Mouse (Mus musculus): ENCODE measurements around the gene Gm11127. TPM values are rescaled to one million over a fixed set of nuclear protein-coding genes. Genes with fewer than 3 reads are reported as not detected.
"Not testable (repeated sequence)": the region's sequence is repeated elsewhere in the genome, so short reads cannot be mapped to it uniquely, and the experiment has no call there.

The Gm11127 gene
- total RNA-seq (2014; fragmentation: Nextera tagmentation): not detected in 2 replicates
- total RNA-seq (2017): not detected in 2 replicates

DNA sequence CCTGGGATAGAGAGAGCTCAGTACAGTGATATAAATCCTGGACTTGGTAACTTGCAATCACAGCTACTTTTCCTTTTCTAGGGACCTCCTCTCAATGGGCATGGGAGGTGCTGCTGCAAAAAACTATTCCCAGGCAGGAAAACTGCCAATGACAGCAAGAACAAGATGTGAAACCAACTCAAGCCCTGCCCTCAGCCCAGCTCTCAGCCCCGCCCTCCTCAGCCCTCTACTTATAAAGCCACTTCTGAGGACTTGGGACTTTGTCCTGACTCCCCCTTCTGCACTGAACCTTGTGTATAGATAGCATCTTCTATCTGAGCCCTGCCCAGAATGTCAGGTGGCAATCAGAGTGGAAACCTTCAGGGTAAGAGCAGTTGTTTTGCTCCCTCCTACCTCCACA lies at the start of gene Gm11127:
Gene Gm11127 (minus strand): TSS at position 10 of the 400 bp plus-strand sequence.
- not testable (repeated sequence) for ATAC-seq (replicated peaks; ENCODE audit: poor library complexity, severe bottlenecking)

DNA sequence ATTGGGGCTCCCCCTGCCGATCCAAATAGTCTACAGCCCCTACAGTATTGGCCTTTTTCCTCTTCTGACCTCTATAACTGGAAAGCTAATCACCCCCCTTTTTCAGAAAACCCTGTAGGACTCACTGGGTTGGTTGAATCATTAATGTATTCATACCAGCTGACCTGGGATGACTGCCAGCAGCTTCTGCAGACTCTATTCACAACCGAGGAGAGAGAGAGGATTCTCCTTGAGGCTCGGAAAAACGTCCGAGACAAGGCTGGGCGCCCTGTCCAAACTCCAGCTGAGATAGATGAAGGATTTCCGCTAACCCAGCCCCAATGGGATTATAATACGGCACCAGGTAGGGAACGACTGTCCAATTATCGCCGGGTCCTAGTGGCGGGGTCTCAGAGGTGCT lies 43.9 kb upstream of the Gm11127 start:
- not testable (repeated sequence) for ATAC-seq (replicated peaks; ENCODE audit: poor library complexity, severe bottlenecking)

DNA sequence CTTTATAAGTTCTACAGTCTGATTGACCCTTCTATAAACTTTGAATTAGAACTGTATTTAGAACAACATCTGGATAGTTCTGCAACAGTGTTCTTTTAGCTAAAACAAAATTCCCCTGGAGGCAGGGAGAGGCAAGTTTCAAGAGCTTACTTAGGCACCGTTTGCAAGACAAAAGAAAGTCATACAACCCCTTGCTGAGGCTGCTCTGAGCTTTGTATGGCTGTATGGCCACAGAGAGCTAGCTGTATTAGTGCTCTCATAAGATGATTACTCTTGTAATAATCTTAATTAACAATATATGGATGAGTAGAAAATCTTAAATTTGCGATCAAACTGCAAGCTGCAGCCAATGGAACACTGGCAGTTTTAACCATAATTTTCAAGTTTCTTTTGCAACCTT lies 41.4 kb upstream of the Gm11127 start:
- not testable (repeated sequence) for ATAC-seq (replicated peaks; ENCODE audit: poor library complexity, severe bottlenecking)

DNA sequence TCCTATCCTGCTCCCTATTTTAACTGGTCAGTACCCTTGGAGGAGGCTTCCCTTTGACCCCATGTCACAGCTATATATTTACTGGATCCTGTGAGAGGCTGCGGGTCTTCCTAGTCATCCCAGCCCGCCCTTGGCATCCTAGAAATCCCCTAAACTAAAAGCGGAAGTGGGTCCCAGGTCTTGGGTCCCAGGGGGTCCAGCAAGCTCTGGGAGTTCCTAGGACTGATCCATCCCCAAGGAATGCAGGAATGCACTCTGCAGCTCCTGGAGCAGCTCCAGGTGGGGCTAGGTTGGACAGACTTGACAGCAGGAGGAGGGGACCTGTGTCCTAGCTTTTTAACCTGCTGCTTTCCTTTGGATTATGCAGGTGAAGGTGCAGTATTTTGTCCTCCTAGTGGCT lies 35.8 kb upstream of the Gm11127 start:
- no peak for ATAC-seq (replicated peaks; ENCODE audit: poor library complexity, severe bottlenecking)

DNA sequence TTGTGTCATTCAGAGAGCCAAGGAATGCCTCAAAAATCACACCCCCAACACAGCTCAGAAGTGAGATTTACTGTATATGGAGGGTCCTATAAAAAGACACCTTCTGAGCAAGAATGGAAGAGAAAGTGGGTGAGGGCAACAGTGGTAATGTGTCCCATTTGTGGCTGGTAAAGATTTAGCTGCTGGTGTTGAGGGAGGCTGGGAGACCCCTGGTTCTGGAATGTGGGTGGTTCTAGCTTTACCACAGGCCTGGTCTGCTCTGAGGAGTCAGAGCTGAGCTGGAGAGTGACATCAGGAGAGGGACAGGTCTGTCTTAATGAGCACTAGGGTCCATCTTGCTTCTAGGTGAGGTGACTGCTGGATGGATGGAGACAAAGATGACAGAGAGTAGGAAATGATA lies 34.3 kb upstream of the Gm11127 start:
- not testable (repeated sequence) for ATAC-seq (replicated peaks; ENCODE audit: poor library complexity, severe bottlenecking)

DNA sequence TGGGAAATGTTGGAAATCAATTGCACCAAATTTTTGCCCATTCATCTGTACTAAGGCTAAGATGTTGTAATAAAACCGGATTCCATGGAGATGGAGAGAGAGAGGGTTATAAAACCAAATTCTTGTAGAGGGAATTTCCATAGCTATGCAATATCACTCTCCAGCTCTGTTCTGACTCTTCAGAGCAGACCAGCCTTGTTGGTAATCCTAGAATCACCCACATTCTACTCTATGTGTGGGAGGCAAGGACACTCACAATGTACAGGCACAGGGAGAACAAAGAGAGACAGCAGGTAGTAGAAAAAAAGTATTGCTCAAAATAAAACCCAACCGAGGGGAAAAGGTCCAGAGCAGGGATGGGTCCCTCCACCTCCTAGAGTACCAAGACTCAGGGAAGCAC lies 33.8 kb upstream of the Gm11127 start:
- not testable (repeated sequence) for ATAC-seq (replicated peaks; ENCODE audit: poor library complexity, severe bottlenecking)

DNA sequence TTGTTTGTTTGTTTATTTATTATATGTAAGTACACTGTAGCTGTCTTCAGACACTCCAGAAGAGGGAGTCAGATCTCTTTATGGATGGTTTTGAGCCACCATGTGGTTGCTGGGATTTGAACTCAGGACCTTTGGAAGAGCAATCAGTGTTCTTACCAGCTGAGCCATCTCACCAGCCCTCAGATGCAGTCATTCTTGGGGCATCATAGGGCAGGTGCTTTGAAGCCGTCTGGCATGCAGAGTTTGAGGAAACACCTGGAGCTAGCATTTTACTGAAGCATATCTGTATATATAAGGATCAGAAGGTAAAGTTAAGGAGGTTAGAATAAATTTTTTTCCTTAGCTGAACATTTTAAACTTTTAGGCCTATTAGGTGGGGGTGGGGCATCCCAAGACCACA lies 27.8 kb upstream of the Gm11127 start:
- not testable (repeated sequence) for ATAC-seq (replicated peaks; ENCODE audit: poor library complexity, severe bottlenecking)

DNA sequence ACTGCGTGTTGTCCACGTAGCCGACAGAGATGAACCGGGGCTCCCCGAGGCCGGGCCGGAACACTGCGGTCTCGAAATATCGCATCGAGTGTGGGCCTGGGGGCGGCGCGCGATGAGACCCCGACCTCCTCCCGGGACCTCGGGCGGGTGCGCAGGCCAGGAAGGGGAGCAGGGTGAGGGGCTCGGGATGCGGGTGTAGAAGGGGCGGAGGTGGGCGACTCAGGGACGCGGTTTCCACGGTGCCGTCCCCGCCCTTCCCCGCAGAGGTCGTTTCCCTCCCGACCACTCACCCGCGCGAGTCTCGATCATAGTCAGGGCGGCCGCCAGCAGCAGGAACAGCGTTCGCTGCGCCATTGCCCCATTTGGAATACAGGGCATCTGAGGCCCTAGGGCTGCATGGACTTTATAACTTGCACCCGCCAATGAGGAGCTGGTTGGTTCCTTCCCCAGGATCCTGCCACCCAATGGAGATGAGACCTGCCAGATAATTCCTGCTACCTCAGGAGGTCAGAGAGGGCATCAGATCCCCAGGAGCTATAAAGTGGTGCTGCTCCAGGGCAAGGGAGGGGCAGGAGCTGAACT lies 25.8 kb upstream of the Gm11127 start:
- ATAC-seq (replicated peaks; ENCODE audit: poor library complexity, severe bottlenecking): peak; percentile 61

DNA sequence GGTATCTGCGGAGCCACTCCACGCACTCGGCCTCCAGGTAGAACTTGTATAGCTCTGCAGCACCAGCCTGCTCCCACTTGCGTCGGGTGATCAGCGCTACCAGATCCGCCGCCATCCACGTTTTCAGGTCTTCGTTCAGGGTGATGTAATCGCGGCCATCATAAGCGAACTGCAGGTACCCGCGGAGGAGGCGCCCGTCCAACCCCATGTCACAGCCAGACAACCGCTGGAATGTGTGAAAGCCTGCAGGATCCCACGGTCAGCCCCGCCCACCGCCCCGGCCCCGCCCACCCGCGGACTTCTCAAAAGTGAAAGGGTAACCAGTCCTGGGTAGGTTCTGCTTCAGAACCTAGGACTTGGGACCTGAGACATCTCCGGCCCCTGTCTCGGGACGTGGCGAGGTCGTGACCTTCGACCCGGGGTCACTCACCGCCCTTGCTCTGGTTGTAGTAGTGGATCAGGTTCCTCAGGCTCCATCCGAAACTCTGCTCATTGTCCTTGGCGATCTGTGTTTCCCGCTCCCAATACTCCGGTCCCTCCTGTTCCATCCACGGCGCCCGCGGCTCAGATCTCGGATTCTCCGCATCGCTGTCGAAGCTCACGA lies 25.2 kb upstream of the Gm11127 start:
- peak; percentile 82 for ATAC-seq (replicated peaks; ENCODE audit: poor library complexity, severe bottlenecking)

DNA sequence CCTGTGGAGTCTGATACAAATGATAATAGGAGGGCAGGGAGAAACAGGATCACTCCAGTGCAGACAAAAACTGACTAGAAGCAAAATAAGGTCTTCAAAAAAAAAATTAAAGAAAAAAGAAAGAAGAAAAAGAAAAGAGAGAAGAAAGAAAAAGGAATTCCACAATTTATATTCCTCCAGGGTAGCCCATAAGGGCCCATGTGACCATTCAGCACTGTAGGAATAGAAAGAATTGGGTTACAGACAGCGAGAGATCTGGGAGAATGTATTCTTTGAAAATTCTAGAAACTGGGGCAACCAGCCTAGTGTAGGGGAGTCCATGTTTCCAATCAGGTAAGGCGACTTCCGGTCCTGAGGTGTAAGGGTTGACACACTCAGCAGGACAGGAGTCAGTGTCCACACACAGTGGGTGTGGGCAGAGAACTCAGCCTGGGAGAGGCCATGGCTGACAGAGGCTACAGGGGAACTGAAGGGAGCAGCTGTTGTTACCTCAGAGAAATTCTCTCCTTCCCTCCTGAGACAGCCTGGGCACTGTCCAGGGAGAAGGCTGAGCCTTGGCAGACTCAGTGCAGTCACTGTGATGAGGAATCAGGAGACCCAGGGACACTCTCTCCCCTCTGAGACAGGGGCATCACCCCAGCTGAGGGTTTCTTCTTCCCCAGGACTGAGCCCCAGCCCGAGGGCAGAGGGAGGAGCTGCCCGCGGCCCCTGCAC lies 24.5 kb upstream of the Gm11127 start:
- not testable (repeated sequence) for ATAC-seq (replicated peaks; ENCODE audit: poor library complexity, severe bottlenecking)

DNA sequence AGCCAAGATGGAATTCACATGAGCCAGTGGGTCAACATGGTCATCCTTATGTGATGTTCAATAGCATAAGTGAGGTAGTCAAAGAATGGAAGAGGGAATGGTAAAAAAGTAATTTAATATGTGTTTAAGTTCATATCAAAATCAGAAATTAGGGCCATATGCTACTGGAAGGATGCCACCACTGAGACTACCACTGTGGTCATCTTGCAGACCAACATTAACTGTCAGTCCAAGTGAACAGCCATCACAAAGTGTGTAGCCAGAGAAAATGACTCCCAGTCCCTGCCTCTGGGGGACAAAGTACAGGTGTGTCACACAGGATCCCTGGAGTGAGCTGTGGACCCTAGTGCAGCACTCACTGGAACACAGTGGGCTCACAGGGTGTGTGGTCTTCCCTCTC lies 23.7 kb upstream of the Gm11127 start:
- ATAC-seq (replicated peaks; ENCODE audit: poor library complexity, severe bottlenecking): not testable (repeated sequence)

DNA sequence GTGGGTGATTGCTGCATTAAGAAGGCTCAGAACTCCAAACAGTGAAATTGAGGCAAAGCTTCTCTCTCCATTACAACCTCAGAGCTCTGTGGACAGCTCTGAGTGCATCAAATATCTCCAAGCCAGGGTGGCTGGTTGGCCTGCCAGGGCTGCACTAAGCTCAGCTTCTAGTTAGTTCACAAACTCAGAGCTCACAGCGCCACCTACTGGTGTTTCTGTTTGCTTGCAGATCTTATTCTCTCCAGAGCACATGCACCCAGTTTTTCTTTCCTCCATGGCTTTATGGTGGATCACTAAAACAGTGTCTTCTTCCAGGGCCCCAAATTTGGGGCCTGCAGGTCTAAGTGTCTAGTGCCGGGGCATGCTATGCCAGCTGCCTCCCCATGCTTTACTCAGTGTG lies 2.7 kb upstream of the Gm11127 start:
- ATAC-seq (replicated peaks; ENCODE audit: poor library complexity, severe bottlenecking): peak; percentile 64

DNA sequence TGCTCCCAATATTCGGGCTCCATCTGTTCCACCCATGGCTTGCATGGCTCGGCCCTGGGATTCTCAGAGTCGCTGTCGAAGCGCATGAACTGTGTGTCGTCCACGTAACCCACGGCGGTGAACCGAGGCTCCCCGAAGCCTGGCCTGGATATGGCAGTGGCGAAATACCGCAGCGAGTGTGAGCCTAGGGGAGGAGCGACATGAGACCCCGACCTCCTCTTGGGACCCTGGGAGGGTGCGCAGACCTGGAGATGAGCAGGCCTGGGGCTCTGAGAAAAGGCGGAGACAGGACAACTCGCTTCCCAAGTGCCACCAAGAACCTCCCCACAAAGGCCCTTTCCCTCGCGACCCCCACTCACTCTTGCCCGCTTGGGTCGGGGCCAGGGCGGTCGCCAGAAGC lies 244 bp downstream of the Gm11127 start:
- ATAC-seq (replicated peaks; ENCODE audit: poor library complexity, severe bottlenecking): not testable (repeated sequence)

DNA sequence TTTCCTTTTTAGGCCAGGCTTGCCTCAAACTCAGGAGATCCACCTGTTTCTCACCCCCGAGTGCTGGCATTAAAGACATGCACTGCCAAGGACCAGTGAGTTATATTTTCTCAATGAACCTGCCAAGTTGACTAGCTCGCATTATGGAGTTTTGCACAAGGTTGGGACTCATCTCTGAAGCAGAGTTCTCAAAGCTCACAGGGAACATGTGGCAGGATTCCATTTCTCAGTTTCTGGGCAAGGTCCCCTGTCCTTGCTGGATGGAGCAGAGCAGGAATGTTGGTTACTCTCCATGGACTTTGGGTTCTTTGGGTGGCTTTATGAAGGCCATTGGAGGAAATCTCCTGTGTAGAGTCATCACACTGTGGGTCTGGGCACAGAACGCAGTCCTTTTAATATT lies 14.9 kb downstream of the Gm11127 start:
- ATAC-seq (replicated peaks; ENCODE audit: poor library complexity, severe bottlenecking): no peak

DNA sequence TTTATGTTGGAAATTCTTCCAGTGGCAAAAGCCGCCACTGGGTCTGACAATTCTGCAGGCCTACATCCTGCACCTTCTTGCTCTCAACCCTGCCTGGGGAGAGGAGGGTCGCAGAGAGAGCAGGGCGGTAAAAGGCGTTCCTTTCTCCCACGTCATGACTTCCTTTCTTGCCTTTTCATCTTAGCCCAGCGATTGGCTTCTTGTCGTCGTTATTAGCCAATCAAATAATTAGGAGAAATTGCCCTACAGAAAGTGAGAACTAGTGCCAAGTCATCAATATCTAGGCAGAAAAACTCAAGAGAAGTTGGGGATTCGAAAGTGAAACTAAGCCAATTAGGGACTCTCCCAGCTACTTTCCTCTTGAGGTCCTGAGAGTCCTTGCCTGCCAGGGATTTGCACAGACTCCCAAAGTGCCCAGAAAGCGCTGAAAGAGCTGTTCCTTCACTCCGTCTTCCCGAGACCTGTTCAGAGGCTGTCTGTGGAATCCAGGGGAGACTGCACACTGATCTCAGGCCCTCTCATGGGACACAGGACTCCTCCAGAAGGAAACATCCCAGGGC lies 15.5 kb downstream of the Gm11127 start, which contains the start of the genes H2-T22 and Gm6034:
Gene H2-T22 (minus strand): TSS at position 138 of the 560 bp plus-strand sequence.
Gene Gm6034 (plus strand): TSS at position 352 of the 560 bp plus-strand sequence.
- ATAC-seq (replicated peaks; ENCODE audit: poor library complexity, severe bottlenecking): peak; percentile 90

DNA sequence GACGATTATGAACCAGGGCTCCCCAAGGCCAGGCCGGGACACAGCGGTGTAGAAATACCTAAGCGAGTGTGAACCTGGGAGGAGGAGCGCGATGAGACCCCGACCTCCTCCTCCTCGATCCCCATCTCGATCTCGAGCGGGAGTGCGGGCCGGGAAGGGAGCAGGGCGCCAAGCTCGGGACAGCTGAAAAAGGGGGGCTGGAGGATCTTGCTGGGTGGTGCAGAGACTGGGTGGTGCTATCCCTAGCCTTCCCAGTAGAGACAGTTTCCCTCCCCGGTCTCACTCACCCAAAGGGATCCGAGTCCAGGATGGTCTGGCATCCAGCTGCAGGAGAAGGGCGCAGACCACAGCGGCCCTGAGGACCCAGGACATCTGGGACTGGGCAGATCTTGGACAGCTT lies 16.1 kb downstream of the Gm11127 start:
- peak; percentile 42 for ATAC-seq (replicated peaks; ENCODE audit: poor library complexity, severe bottlenecking)

DNA sequence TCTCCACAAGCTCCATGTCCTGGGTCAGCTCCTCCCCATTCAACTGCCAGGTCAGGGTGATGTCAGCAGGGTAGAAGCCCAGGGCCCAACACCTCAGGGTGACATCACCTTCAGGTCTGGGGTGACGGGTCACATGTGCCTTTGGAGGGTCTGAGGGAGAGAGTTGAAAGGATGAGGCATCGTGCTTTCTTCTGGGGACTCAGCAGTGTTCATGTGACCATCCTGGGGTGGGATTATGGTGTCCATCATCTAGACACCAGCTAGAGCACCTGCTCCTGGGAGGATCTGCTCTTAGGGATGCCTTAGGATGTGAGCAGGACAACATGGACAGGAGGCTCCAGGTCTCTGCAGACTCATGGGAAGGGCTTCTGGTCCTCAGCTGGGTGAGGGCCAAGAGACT lies 17.6 kb downstream of the Gm11127 start:
- ATAC-seq (replicated peaks; ENCODE audit: poor library complexity, severe bottlenecking): not testable (repeated sequence)

DNA sequence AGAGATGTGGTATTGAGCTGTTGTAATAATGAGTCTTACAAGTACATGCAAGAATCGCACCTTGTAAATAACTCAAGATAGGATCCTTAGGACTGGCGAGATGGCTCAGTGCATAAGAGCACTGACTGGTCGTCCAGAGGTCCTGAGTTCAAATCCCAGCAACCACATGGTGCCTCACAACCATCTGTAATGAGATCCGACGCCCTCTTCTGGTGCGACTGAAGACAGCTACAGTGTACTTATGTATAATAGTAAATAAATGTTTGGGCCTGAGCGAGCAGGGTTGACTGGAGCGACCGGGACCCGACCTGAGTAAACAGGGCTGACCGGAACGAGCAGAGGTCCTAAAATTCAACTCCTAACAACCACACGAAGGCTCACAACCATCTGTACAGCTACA lies 22.0 kb downstream of the Gm11127 start:
- ATAC-seq (replicated peaks; ENCODE audit: poor library complexity, severe bottlenecking): not testable (repeated sequence)

DNA sequence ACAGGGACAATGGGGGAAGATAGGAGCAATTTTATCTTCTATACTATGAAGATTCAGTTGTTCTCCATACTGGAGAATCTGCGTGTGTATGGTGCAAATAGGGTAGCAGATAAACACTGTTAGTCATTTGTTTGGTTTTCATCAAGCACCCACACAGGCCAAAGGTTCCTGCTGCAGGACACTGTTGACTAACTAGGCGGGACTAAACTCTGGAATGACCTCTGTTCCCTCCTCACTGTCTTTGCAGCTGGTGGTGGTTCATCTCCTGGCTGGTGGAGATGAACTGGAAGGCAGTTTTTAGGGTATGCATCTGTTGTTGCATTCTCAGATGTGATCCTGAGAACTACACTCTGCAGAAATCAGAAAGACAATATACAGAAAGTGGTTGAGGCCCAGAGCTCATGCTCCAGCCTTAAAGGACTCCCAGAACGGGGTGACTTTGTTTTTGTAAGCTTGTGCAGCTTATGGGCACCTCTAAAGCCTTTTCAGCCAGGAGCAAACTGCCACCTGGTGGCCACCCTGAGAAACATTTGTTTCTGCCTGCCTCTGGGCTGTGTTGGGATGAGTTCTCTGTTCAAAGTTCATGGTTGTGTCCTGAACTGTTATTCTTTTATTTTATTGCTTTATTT lies 23.0 kb downstream of the Gm11127 start:
- ATAC-seq (replicated peaks; ENCODE audit: poor library complexity, severe bottlenecking): peak; percentile 41; the same call in 1 of the 2 replicates

DNA sequence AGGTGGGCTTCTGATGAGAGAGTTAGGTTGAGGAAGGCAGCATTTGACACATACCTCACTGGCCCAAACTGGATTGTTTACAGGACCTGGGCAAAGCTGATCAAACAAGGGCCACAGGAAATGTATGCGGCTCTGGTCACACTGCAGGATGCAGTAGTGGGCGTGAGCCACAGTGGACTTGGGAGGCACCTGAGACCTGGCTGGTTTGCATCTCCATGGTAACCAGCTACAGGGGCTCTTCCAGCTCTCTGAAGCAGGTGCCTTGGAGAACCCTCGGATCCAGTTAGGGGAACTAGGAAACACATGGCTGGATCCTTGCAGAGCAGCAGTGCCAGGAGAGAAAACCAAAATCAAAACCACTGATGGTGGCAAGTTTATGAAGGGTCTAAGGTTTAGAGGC lies 23.6 kb downstream of the Gm11127 start:
- not testable (repeated sequence) for ATAC-seq (replicated peaks; ENCODE audit: poor library complexity, severe bottlenecking)
